Mouse (Mus musculus): ENCODE results near the gene Atp1a1. TPM values are rescaled to one million over a fixed set of nuclear protein-coding genes. Genes with fewer than 3 reads are reported as not detected.

The Atp1a1 gene
- polyA plus RNA-seq, 1 experiment from 2014 or later: 537 TPM

DNA sequence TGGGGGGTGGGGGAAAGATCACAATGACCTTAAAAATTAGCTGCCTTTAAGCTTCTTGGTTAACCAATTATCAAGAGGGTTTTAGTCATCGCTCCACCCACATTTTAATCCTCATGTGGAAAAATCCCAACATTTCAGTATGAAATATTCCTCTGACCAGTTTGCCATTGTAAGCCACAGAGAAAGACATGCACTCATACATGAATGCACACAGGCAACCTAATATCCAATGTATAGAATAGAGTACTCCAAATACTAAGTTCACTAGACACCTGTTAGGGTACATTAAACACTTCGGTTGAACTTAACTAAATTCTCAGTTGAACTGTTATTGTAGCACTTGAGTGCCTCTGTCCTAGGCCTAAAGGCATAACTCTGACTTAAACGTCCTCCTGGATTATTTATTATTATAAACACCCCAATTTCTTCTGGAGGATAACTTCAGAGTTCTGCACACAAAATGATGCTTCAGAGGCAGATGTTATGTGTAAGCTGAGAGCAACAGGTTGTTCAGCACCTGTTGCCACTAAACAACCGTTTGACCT, 1.9 kb downstream of the Atp1a1 start:
- Histone ChIP-seq H3K4me3 (ENCODE audit: control insufficient read depth in 1 of 2, insufficient read depth in 1 of 2, low read depth in 1 of 2, low read length in 2 of 2) (peak overlapping the region; percentile 77 to 82), H3K9ac (ENCODE audit: low read length) (peak overlapping the region; percentile 99), H3K4me2 (ENCODE audit: low read length) (peak overlapping the region; percentile 78), H3K4me1 (ENCODE audit: control insufficient read depth in 2 of 2, insufficient read depth in 2 of 2, low read length in 2 of 2) (peaks cover 20 to 49% of the 10 kb centered on the region in 2 experiments), H3K9me3 (ENCODE audit: control insufficient read depth, low read length) (no peaks in the 10 kb centered on the region), H3K36me3 (ENCODE audit: control insufficient read depth, insufficient read depth, low read length) (0 out of 2 replicates have a peak, but pooled peaks cover 6% of the 10 kb centered on the region), H3K27ac (replicated peaks in 1 of 2; ENCODE audit: control insufficient read depth in 1 of 2, insufficient read depth in 1 of 2, low read depth in 2 of 2, low read length in 2 of 2) (peak overlapping the region; percentile 92 to 99), H3K27me3 (ENCODE audit: control insufficient read depth, insufficient read depth, low read length) (no peaks in the 10 kb centered on the region)
- WGBS: 33% methylated on average over 4 of the region's 4 CpGs
- ATAC-seq (ENCODE audit: insufficient number of reproducible peaks, insufficient read depth, low FRiP score, low read depth): no peak

DNA sequence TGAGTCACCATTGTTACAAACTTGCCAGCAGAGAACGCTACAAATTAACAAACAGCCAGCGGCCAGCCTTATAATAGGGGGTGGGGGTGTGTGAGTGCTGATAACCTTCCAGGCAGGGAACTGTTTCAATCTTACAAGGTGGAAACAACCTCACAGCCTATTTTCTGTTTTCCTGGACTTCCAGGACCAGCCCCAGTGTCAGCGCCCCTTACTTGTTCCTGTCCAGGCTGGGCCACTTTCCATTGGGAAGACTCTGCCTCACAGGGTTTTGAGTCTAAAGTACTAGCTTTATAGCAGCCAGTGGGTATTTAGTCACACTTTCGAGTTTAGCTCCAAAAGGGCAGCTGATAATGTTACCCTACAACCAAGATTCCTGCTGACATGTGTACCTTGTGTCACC, 2.8 kb downstream of the Atp1a1 start:
- Histone ChIP-seq H3K9me3 (ENCODE audit: control insufficient read depth, low read length) (no peaks in the 10 kb centered on the region), H3K27me3 (ENCODE audit: control insufficient read depth, insufficient read depth, low read length) (no peaks in the 10 kb centered on the region), H3K4me1 (ENCODE audit: control insufficient read depth in 2 of 2, insufficient read depth in 2 of 2, low read length in 2 of 2) (peaks cover 23 to 58% of the 10 kb centered on the region in 2 experiments), H3K4me2 (ENCODE audit: low read length) (peak overlapping the region; percentile 78), H3K9ac (ENCODE audit: low read length) (peak overlapping the region; percentile 99), H3K36me3 (ENCODE audit: control insufficient read depth, insufficient read depth, low read length) (0 out of 2 replicates have a peak, but pooled peaks cover 6% of the 10 kb centered on the region), H3K4me3 (ENCODE audit: control insufficient read depth in 1 of 2, insufficient read depth in 1 of 2, low read depth in 1 of 2, low read length in 2 of 2) (peak overlapping the region; percentile 41 to 82), H3K27ac (replicated peaks in 1 of 2; ENCODE audit: control insufficient read depth in 1 of 2, insufficient read depth in 1 of 2, low read depth in 2 of 2, low read length in 2 of 2) (peak overlapping the region; percentile 89 to 99)
- 6% methylated on average over 4 of the region's 4 CpGs for WGBS
- no peak for ATAC-seq (ENCODE audit: insufficient number of reproducible peaks, insufficient read depth, low FRiP score, low read depth)

GRCm38 (mm10) chr3:101601003-101601525, 3.4 kb downstream of the Atp1a1 start:
- H3K9ac ChIP-seq (ENCODE audit: low read length): peak overlapping the region; percentile 99

DNA sequence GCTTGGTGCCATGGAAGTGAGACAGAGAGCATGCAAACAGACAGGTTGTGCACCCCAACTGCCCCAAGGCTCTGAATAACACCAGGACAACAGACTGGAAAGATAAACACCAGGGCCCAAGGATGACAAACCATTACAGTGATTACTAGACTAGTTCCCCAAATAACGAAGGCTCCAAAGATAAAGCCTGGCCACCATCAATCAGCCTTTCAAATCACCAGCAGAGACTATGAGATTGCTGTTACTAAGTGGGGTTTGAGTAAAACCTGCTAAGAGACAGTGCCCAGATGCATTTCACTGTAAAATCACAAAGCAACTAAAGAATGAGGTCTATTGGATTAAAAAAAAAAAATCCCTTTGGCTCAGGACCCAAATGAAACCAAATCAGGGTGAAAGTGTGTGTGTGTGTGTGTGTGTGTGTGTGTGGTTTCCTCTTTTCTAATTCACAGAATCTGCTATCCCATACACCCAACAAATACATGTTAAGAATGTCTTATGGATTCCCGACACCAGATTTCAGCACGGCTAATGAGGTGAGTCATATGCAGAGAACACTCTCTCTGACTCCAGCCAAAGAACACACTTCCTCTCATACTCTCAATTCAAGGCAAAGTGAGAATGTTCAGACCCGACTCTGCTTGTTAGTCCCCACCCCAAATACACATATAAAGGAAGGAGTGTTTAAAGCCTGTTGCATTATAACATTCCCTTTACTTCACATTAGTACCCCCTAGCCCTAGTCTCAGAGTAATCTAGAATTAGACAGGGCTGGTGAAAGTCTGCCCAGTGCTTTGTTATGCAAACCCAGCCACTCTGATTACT, 4.4 kb downstream of the Atp1a1 start:
- WGBS: under 1% methylated on average over 4 of the region's 4 CpGs
- peak overlapping the region; percentile 93 to 99 for H3K27ac ChIP-seq (replicated peaks in 1 of 2; ENCODE audit: control insufficient read depth in 1 of 2, insufficient read depth in 1 of 2, low read depth in 2 of 2, low read length in 2 of 2)
- peak overlapping the region; percentile 99 for H3K9ac ChIP-seq (ENCODE audit: low read length)
- peaks cover 27 to 67% of the 10 kb centered on the region in 2 experiments for H3K4me1 ChIP-seq (ENCODE audit: control insufficient read depth in 2 of 2, insufficient read depth in 2 of 2, low read length in 2 of 2)
- no peaks in the 10 kb centered on the region for H3K9me3 ChIP-seq (ENCODE audit: control insufficient read depth, low read length)
- H3K4me2 ChIP-seq (ENCODE audit: low read length): peak overlapping the region; percentile 78
- H3K36me3 ChIP-seq (ENCODE audit: control insufficient read depth, insufficient read depth, low read length): 0 out of 2 replicates have a peak, but pooled peaks cover 9% of the 10 kb centered on the region
- ATAC-seq (ENCODE audit: insufficient number of reproducible peaks, insufficient read depth, low FRiP score, low read depth): no peak
- peak overlapping the region; percentile 41 to 82; a peak in 3 of 4 replicates for H3K4me3 ChIP-seq (ENCODE audit: control insufficient read depth in 1 of 2, insufficient read depth in 1 of 2, low read depth in 1 of 2, low read length in 2 of 2)
- no peaks in the 10 kb centered on the region for H3K27me3 ChIP-seq (ENCODE audit: control insufficient read depth, insufficient read depth, low read length)

More at GRCm38 (mm10) chr3:101601003-101601525, 3.4 kb downstream of the Atp1a1 start:
- 21% methylated on average over 8 of the region's 8 CpGs for WGBS
- H3K4me2 ChIP-seq (ENCODE audit: low read length): peak overlapping the region; percentile 78
- H3K4me1 ChIP-seq (ENCODE audit: control insufficient read depth in 2 of 2, insufficient read depth in 2 of 2, low read length in 2 of 2): peaks cover 22 to 63% of the 10 kb centered on the region in 2 experiments
- H3K9me3 ChIP-seq (ENCODE audit: control insufficient read depth, low read length): no peaks in the 10 kb centered on the region
- peak overlapping the region; percentile 41 to 82 for H3K4me3 ChIP-seq (ENCODE audit: control insufficient read depth in 1 of 2, insufficient read depth in 1 of 2, low read depth in 1 of 2, low read length in 2 of 2)
- H3K36me3 ChIP-seq (ENCODE audit: control insufficient read depth, insufficient read depth, low read length): 0 out of 2 replicates have a peak, but pooled peaks cover 6% of the 10 kb centered on the region
- no peak for ATAC-seq (ENCODE audit: insufficient number of reproducible peaks, insufficient read depth, low FRiP score, low read depth)
- peak overlapping the region; percentile 84 to 99 for H3K27ac ChIP-seq (replicated peaks in 1 of 2; ENCODE audit: control insufficient read depth in 1 of 2, insufficient read depth in 1 of 2, low read depth in 2 of 2, low read length in 2 of 2)
- H3K27me3 ChIP-seq (ENCODE audit: control insufficient read depth, insufficient read depth, low read length): no peaks in the 10 kb centered on the region

DNA sequence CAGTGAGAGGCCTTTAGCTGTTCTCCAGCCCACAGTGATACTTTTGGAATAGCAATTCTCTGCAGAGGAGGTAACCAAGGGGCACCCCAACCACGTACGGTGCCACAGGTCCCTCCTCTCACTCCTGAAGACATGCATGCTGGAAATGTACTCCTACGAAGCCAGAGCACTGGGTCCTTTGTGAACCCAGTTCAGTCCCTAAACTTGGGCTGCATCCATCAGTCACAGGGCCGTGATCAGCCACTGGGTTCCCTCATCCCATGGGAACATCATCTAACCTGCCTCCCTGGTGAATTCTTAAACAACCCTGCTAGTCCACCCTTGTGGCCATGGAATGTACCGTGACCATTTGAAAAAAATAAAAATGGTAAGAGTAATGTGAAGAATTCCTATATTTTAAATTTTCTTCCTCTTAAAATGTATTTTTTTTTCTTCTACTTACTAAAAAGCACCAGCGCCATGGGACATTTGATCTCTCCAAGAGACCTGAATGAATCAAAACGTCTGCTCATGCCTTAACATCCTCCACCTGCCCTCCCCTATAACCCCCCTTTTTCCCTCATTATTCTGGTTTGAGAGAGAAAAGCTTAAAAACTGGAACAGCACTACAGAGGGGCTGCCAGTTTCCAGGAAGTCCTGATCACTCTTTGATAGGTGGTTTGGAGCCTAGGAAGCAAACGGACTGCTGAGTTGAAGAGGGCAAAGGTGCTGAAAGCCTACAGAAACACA, 5.1 kb downstream of the Atp1a1 start:
- Histone ChIP-seq H3K27ac (replicated peaks in 1 of 2; ENCODE audit: control insufficient read depth in 1 of 2, insufficient read depth in 1 of 2, low read depth in 2 of 2, low read length in 2 of 2) (peak overlapping the region; percentile 93 to 99), H3K9me3 (ENCODE audit: control insufficient read depth, low read length) (no peaks in the 10 kb centered on the region), H3K4me3 (ENCODE audit: control insufficient read depth in 1 of 2, insufficient read depth in 1 of 2, low read depth in 1 of 2, low read length in 2 of 2) (peak overlapping the region; percentile 3 to 82; a peak in 3 of 4 replicates), H3K4me1 (ENCODE audit: control insufficient read depth in 2 of 2, insufficient read depth in 2 of 2, low read length in 2 of 2) (peaks cover 35 to 74% of the 10 kb centered on the region in 2 experiments), H3K9ac (ENCODE audit: low read length) (peak overlapping the region; percentile 99), H3K27me3 (ENCODE audit: control insufficient read depth, insufficient read depth, low read length) (no peaks in the 10 kb centered on the region), H3K36me3 (ENCODE audit: control insufficient read depth, insufficient read depth, low read length) (peaks cover 17% of the 10 kb centered on the region), H3K4me2 (ENCODE audit: low read length) (peak overlapping the region; percentile 78)
- WGBS: 31% methylated on average over 8 of the region's 8 CpGs
- no peak for ATAC-seq (ENCODE audit: insufficient number of reproducible peaks, insufficient read depth, low FRiP score, low read depth)

DNA sequence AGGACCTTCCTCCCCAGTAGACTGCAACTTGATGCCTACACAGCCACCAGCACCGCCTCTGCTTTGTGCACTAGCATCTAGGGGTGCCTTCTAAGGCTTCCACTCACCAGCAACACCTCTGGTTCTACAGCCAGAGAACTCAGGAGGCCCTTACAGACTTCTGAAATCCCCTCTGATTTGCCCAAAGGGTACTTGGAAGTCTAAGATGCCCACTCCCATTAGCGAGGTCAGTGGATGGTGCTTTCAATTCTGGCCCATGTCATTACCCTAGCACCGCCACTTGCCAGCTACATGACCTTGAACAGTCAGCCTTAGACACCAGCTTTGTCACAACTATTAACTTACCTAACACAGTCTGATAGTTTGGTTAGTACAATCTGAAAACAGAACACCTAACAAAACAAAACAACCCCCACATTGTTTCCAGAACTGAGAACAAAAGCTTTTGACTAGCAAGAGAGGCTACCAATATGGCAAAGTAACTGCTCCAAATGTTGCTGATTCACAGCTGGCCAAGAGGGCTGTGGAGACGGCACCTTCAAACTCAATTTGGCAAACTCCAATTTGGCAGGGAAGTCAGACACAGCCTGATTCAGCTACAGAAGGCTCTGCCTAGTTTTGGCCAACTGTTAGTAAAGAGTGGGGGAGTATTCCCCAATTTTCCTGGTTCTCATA, 6.1 kb downstream of the Atp1a1 start:
- ATAC-seq (ENCODE audit: insufficient number of reproducible peaks, insufficient read depth, low FRiP score, low read depth): no peak
- H3K4me3 ChIP-seq (ENCODE audit: control insufficient read depth in 1 of 2, insufficient read depth in 1 of 2, low read depth in 1 of 2, low read length in 2 of 2): peak overlapping the region; percentile 8 to 20; a peak in 3 of 4 replicates
- peaks cover 27% of the 10 kb centered on the region for H3K36me3 ChIP-seq (ENCODE audit: control insufficient read depth, insufficient read depth, low read length)
- H3K9ac ChIP-seq (ENCODE audit: low read length): peak overlapping the region; percentile 99
- peak overlapping the region; percentile 93 to 99 for H3K27ac ChIP-seq (replicated peaks in 1 of 2; ENCODE audit: control insufficient read depth in 1 of 2, insufficient read depth in 1 of 2, low read depth in 2 of 2, low read length in 2 of 2)
- peaks cover 36 to 84% of the 10 kb centered on the region in 2 experiments for H3K4me1 ChIP-seq (ENCODE audit: control insufficient read depth in 2 of 2, insufficient read depth in 2 of 2, low read length in 2 of 2)
- H3K4me2 ChIP-seq (ENCODE audit: low read length): peak overlapping the region; percentile 78
- WGBS: 32% methylated on average over 4 of the region's 4 CpGs
- H3K9me3 ChIP-seq (ENCODE audit: control insufficient read depth, low read length): no peaks in the 10 kb centered on the region
- no peaks in the 10 kb centered on the region for H3K27me3 ChIP-seq (ENCODE audit: control insufficient read depth, insufficient read depth, low read length)

Data from heart, embryonic 14.5 days (tissue).